In genomic region chr2:41621850-41622371, GRCm38 (mm10) we compare ENCODE assay signal across 23 mouse cellular contexts.
A peak's percentile ranks its signal among the peaks of the same experiment; 100 is the strongest.
DNase-seq lines count a peak whose midpoint lies in the region; ATAC-seq lines count a peak whose summit lies in the region.
"Had no signal": no experiment of that assay in that cellular context is flagged by ENCODE, and none has a peak within 500 bp of the region (broad histone marks: within the 10 kb centered on the region; RNA-seq: fewer than 3 reads in every experiment).

No protein-coding gene starts in this region.

- H3K9me3 ChIP-seq in hindbrain, embryonic 11.5 days (ENCODE audit: control insufficient read depth, low read length), result no peaks in the 10 kb centered on the region
- no peaks in the 10 kb centered on the region for H3K9me3 ChIP-seq in hindbrain, embryonic 16.5 days (ENCODE audit: control insufficient read depth, low read length)
- no peaks in the 10 kb centered on the region for H3K9me3 ChIP-seq in hindbrain, embryonic 13.5 days
- H3K9me3 ChIP-seq in hindbrain, embryonic 10.5 days, result no peaks in the 10 kb centered on the region
- no peaks in the 10 kb centered on the region for H3K9me3 ChIP-seq in neural tube, embryonic 13.5 days
- no peaks in the 10 kb centered on the region for H3K9me3 ChIP-seq in neural tube, embryonic 15.5 days (replicated peaks)
- H3K9me3 ChIP-seq: embryonic facial prominence, embryonic 10.5 days; embryonic facial prominence, embryonic 12.5 days; forebrain, embryonic 13.5 days; forebrain, embryonic 15.5 days; G1E had no signal

- no peaks in the 10 kb centered on the region for H3K4me1 ChIP-seq in hindbrain, embryonic 11.5 days (replicated peaks; ENCODE audit: control insufficient read depth, insufficient read depth, low read length)
- no peaks in the 10 kb centered on the region for H3K4me1 ChIP-seq in hindbrain, embryonic 16.5 days (ENCODE audit: control insufficient read depth, insufficient read depth, low read depth, low read length)
- no peaks in the 10 kb centered on the region for H3K4me1 ChIP-seq in hindbrain, embryonic 13.5 days (replicated peaks)
- H3K4me1 ChIP-seq in hindbrain, embryonic 10.5 days (replicated peaks), result no peaks in the 10 kb centered on the region
- no peaks in the 10 kb centered on the region for H3K4me1 ChIP-seq in neural tube, embryonic 13.5 days (replicated peaks)
- no peaks in the 10 kb centered on the region for H3K4me1 ChIP-seq in neural tube, embryonic 15.5 days
- H3K4me1 ChIP-seq: embryonic facial prominence, embryonic 10.5 days; embryonic facial prominence, embryonic 12.5 days; forebrain, embryonic 13.5 days; forebrain, embryonic 15.5 days had no signal

- no peak overlapping the region for H3K9ac ChIP-seq in hindbrain, embryonic 11.5 days (ENCODE audit: low read depth, low read length)
- no peak overlapping the region for H3K9ac ChIP-seq in hindbrain, embryonic 16.5 days (ENCODE audit: low read depth, low read length)
- H3K9ac ChIP-seq in hindbrain, embryonic 13.5 days, result no peak overlapping the region
- no peak overlapping the region for H3K9ac ChIP-seq in neural tube, embryonic 13.5 days
- H3K9ac ChIP-seq in neural tube, embryonic 15.5 days (replicated peaks), result no peak overlapping the region
- H3K9ac ChIP-seq: embryonic facial prominence, embryonic 12.5 days; forebrain, embryonic 13.5 days; forebrain, embryonic 15.5 days had no signal

- no peak overlapping the region for H3K27ac ChIP-seq in hindbrain, embryonic 11.5 days (ENCODE audit: low read depth, low read length)
- H3K27ac ChIP-seq in hindbrain, embryonic 16.5 days (ENCODE audit: low read depth, low read length), result no peak overlapping the region
- H3K27ac ChIP-seq in hindbrain, embryonic 13.5 days, result no peak overlapping the region
- H3K27ac ChIP-seq in hindbrain, embryonic 10.5 days, result no peak overlapping the region
- H3K27ac ChIP-seq in neural tube, embryonic 13.5 days (replicated peaks), result no peak overlapping the region
- H3K27ac ChIP-seq in neural tube, embryonic 15.5 days (replicated peaks), result no peak overlapping the region
- H3K27ac ChIP-seq: embryonic facial prominence, embryonic 10.5 days; embryonic facial prominence, embryonic 12.5 days; forebrain, embryonic 13.5 days; forebrain, embryonic 15.5 days had no signal

- H3K4me2 ChIP-seq in hindbrain, embryonic 11.5 days (replicated peaks; ENCODE audit: low read depth, low read length), result no peak overlapping the region
- H3K4me2 ChIP-seq in hindbrain, embryonic 16.5 days (ENCODE audit: low read length), result no peak overlapping the region
- no peak overlapping the region for H3K4me2 ChIP-seq in hindbrain, embryonic 13.5 days
- no peak overlapping the region for H3K4me2 ChIP-seq in neural tube, embryonic 13.5 days
- no peak overlapping the region for H3K4me2 ChIP-seq in neural tube, embryonic 15.5 days
- H3K4me2 ChIP-seq: embryonic facial prominence, embryonic 12.5 days; forebrain, embryonic 13.5 days; forebrain, embryonic 15.5 days had no signal

- H3K27me3 ChIP-seq in hindbrain, embryonic 11.5 days (ENCODE audit: control insufficient read depth, insufficient read depth, low read length), result no peaks in the 10 kb centered on the region
- no peaks in the 10 kb centered on the region for H3K27me3 ChIP-seq in hindbrain, embryonic 16.5 days (replicated peaks; ENCODE audit: control insufficient read depth, insufficient read depth, low read length)
- H3K27me3 ChIP-seq in hindbrain, embryonic 13.5 days, result no peaks in the 10 kb centered on the region
- no peaks in the 10 kb centered on the region for H3K27me3 ChIP-seq in hindbrain, embryonic 10.5 days (ENCODE audit: insufficient read depth, poor library complexity, severe bottlenecking)
- H3K27me3 ChIP-seq in neural tube, embryonic 13.5 days, result no peaks in the 10 kb centered on the region
- H3K27me3 ChIP-seq in neural tube, embryonic 15.5 days (replicated peaks), result no peaks in the 10 kb centered on the region
- H3K27me3 ChIP-seq: CH12.LX; embryonic facial prominence, embryonic 12.5 days; forebrain, embryonic 13.5 days; forebrain, embryonic 15.5 days; Patski had no signal

- H3K36me3 ChIP-seq in hindbrain, embryonic 11.5 days (ENCODE audit: control insufficient read depth, insufficient read depth, low read length), result no peaks in the 10 kb centered on the region
- no peaks in the 10 kb centered on the region for H3K36me3 ChIP-seq in hindbrain, embryonic 16.5 days (ENCODE audit: control insufficient read depth, insufficient read depth, low read length)
- no peaks in the 10 kb centered on the region for H3K36me3 ChIP-seq in hindbrain, embryonic 13.5 days
- no peaks in the 10 kb centered on the region for H3K36me3 ChIP-seq in hindbrain, embryonic 10.5 days
- no peaks in the 10 kb centered on the region for H3K36me3 ChIP-seq in neural tube, embryonic 13.5 days
- H3K36me3 ChIP-seq in neural tube, embryonic 15.5 days, result no peaks in the 10 kb centered on the region
- H3K36me3 ChIP-seq: embryonic facial prominence, embryonic 10.5 days; embryonic facial prominence, embryonic 12.5 days; forebrain, embryonic 15.5 days; G1E had no signal

- peak; percentile 63; the same call in 1 of the 2 replicates for ATAC-seq in hindbrain, embryonic 11.5 days (ENCODE audit: low FRiP score)
- no peak for ATAC-seq in hindbrain, embryonic 16.5 days
- peak; percentile 57; the same call in 1 of the 2 replicates for ATAC-seq in hindbrain, embryonic 13.5 days (ENCODE audit: low FRiP score)
- peak; percentile 80 for ATAC-seq in neural tube, embryonic 13.5 days (ENCODE audit: low read depth)
- no peak for ATAC-seq in neural tube, embryonic 15.5 days (ENCODE audit: low FRiP score)
- ATAC-seq: activated CD4-positive, CD25-positive, alpha-beta regulatory T cell, adult 4 months; CD4-positive, CD25-positive, alpha-beta regulatory T cell, adult 4 months; forebrain, embryonic 13.5 days; forebrain, embryonic 15.5 days; Patski had no signal

- DNase-seq in hindbrain, embryonic 11.5 days (ENCODE audit: low spot score), result no peak
- no peak for DNase-seq in hindbrain, embryonic 10.5 days (ENCODE audit: low spot score)
- DNase-seq: adrenal gland, adult 8-10 months; adrenal gland, postnatal 14 days; adrenal gland, postnatal 36 days; B cell, adult 2 months; cerebellum, adult 11-12 months; cerebellum, adult 9-10 months; cerebellum, postnatal 10 days; cerebellum, postnatal 25 days had no signal

- no peak overlapping the region for H3K4me3 ChIP-seq in hindbrain, embryonic 11.5 days (ENCODE audit: low read depth, low read length)
- H3K4me3 ChIP-seq in hindbrain, embryonic 16.5 days (ENCODE audit: low read length), result no peak overlapping the region
- no peak overlapping the region for H3K4me3 ChIP-seq in hindbrain, embryonic 13.5 days
- H3K4me3 ChIP-seq in hindbrain, embryonic 10.5 days, result no peak overlapping the region
- no peak overlapping the region for H3K4me3 ChIP-seq in neural tube, embryonic 13.5 days
- H3K4me3 ChIP-seq in neural tube, embryonic 15.5 days (replicated peaks), result no peak overlapping the region
- H3K4me3 ChIP-seq: embryonic facial prominence, embryonic 10.5 days; embryonic facial prominence, embryonic 12.5 days; forebrain, embryonic 13.5 days; forebrain, embryonic 15.5 days had no signal

Comparison
In these comparisons a context has a peak if more than half of its experiments do, and no peak if none do; other contexts are left out.
1. ATAC-seq: peak in hindbrain, embryonic 11.5 days (single experiment), hindbrain, embryonic 13.5 days (single experiment) and neural tube, embryonic 13.5 days (single experiment); none in hindbrain, embryonic 16.5 days (single experiment) and neural tube, embryonic 15.5 days (single experiment).